Mouse (Mus musculus) urinary bladder, adult 18-20 months (tissue): ENCODE results near the gene Dyrk1a.

ENCODE experiments used
- DNase-seq, 2 experiments: peaks; one replicate each; pipeline ENCODE4 v3.0.0; 2022; ENCODE audit warnings: low spot score in 2 of 2, mixed read lengths in 2 of 2

Dyrk1a gene

DNA sequence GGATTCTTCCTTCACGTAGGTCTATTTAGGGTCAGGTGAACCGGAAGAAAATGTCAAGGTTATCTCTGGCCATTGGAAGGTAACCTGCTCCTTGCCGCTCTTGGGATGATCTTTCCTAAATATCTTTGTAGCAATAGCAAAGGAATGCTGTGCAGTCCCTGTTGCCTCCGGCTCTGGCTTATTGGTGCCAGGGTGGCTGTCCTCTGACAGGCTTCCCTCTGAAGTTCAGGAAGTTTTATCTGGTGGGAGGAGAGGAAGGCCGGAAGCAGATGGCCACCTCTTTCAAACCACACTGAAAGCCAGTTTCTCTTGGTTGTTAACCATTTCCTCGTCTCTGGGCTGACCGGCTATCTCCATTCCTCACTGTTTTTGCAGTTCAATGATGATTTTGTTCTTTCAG is 10.5 kb upstream of the Dyrk1a start:
- no peak for DNase-seq

DNA sequence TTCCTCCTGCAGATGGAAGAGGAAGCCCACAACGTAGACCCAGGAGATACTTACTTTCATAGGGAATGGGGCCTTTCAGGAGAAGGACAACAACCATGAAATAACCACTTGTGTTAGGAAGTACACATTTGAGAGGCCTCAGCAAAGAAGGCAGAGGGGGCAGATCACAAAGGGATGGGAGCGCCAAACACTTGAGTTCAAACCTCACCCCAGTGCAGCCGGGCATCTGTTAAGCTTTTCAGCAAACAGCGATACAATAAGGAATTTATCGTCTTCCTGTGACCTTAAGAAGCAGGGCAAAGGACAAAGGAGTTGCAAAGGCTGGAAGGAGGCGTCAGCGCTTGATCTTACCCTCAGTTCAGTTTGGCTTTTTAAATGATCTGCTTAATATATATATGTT is 10.0 kb upstream of the Dyrk1a start:
- no peak for DNase-seq

DNA sequence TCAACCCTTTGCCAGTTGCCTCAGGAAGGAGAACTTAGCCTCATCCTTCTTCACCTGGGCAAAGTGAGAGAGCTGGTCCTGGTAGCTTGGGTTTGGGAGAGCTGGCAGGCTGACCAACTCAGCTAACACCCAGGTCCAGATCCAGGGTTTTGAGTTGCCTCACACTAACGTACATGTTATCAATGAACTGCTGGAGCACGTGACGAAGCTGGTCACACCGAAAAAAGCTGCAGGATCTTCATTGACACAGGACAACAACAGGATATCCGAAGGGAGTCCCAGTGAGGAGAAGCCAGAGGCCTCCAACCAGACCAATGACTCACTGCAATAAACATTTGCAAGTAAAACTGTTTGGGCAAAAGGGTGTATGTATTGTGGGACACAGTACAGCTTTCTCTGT is 9.2 kb upstream of the Dyrk1a start:
- DNase-seq, result no peak

DNA sequence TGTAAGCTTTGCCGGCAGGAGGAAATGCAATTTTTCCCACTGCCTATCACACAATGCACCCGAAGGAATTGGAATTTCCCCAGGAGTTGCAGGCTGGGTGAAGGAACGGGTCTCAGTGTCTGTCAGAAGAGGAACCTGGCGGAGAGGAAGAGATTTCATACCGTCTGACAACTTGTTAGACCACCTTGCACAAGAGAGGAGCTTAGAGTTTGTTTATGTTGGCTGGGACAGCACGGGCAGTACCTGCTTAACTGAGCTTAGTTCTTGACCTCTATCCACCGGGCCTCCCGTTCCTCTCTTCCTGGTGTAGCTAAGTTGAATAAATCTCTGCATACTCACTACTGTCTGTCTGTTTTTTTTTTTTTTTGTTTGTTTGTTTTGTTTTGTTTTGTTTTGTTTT is 3.7 kb upstream of the Dyrk1a start:
- no peak for DNase-seq

DNA sequence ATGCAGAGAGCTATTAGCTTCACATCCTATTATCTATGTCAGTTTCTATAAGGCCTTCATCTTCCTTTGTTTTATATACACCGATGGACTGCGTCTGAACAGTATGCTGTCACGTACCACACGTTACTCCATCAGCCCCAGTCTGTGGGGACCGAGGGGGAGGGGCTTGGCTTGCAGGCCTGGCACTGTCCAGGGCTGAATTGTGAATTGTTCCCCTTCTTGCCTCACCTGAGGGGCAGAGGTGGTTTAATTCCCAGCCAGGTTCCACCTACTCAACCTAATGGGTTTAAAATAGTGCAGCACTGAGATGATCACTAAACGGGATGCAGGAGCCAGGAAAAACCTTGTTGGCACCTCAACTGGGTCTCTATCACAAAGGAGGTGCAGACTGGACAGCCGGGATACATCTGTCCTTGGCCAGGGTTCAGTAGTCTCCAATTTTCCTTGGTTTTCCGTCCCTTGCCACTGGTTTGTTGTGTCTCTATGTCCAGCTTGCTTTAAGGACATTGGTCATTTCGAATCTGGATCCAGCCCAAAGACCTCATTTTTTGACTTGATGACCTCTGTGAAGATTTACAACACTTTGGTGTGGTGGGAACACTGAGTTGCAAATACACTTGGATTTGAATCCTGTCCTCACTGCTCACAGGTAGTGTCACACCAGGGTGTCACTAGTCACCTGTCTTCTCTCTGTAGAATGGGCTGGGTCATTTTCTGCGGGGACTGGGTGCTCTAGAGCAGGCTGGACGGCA is 2.8 kb upstream of the Dyrk1a start:
- no peak for DNase-seq

DNA sequence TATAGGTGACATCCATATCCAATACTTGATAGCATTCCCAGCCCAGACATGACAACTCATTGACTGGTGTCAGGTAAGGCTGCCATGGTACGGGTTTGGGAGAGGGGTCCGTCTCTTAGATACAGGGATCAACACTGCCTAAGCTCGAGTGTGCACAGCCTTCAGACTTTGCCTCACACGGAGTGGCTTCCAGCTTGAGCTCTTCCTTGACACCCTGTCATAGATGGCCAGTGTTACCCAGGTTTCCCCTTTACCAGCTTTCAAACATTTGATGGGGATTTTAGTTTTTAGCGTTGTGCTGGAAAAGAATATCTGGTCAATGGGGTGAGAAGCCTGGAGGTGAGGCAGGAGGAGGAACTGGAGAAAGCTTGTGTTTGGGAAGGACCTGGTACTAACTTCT is 2.1 kb upstream of the Dyrk1a start:
- no peak for DNase-seq

DNA sequence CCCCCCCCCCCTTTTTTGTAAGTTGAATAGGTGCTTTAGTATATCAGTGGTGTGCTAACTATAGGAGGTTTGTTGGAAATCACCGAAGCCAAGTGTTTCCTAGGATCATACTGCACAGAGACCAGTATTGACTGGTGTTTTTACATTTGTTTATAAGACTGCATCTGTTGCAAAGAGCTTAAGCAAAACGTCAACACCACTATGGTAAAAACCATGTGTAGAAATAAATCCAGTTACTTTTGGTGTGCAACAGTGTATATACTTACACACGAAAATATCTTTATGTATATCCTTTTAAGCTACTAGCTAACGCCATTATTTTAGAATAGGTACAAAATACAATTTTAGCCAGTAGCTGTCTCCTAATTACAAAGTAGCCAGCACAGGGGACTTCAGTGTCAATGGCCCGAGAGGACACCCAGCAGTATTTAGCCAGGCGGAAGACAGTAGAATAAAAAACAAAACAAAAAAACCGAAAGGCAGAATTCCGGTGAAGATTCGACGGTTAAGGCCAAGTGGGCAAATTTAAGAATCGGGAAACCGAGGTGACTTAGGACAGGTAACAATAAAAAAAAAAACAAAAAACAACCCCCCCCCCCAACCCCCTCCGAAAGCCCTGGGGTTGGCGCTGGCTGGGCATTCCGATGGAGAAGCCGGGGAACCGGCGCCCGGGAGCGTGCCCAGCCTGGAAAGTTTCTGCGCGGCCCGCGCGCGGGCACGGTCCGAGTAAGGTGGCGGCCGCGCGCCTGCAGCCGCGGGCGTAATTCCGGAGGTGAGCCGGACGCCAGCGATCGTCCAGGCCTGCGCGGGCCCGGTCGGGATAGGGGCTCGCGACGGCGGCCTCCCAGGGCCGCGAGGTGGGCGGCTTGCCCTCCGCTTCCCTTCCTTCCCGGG is 1.2 kb upstream of the Dyrk1a start:
- DNase-seq, result peak; percentile 70 to 71

DNA sequence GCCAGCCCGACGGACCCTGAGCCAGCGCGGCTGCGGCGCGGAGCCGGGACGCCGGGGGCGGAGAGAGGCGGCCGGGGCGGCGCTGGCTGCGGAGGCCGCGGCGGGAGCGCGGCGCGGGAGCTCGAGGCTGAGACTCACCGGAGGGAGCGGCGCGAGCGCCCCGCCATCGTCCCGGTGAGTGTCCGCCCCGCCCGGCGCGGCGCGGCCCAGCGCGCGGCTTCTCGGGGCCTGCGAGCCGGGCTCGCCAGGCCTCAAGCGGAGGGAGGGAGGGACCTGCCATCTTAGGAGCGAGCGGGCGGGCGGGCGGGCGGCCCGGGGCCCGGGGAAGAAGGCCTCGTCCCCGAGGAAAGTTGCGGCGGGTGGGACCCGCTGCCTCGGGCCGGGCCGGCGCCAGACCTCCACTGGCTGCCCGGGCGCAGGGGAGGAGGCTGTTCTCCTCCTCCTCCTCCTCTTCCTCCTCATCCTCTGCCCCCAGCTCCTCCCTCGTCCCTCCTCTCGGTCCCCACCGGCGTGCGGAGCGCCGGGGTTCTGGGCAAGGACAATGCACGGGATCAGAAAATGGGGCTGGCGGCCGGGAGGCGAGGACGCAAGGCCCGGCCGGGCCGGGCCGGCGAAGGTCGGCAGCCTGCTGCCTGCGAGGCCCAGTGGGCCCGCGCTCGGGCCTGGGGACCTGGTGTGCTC is 691 bp downstream of the Dyrk1a start:
- DNase-seq, result peak; percentile 59 to 75

DNA sequence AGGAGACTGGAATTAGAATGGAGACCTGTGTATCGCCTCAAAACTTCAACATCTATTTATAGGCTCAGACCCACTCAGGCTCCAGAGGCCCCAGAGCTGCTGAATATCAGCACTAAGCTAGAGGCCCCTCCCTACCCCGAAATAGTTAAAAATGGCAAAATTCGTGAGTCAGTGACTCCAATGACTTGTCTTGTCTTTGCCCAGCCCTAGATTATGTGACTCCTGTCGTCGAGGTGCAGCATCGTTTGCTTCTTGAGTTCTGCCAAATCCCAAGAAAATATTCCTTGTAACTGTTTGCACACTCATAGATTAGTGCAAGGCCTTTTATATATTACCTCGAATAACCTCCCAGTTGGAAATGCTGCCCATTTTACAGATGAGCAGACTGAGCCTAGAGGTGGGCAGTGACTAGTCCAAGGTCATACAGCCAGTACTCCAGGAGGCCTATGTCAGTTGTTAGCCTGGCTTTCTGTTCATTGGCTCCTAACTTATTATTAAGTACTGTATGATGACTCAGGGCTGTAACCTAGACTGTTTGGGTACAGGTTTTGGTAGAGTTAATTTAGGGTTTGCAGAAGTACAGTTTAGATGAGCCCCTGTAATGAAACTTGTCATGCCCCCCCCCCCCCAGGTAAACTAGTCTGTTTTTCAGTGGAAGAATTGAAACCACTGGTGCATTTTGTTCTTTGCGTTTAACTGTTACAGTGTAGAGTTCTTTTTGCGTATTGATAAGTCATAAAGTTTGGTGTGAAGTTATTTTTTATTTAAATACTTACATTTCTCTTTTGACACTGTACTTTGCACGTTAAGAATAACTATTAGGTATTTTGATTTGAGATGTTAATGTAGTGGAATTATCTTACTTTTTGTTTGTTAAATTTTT is 1.5 kb downstream of the Dyrk1a start:
- DNase-seq, result no peak

DNA sequence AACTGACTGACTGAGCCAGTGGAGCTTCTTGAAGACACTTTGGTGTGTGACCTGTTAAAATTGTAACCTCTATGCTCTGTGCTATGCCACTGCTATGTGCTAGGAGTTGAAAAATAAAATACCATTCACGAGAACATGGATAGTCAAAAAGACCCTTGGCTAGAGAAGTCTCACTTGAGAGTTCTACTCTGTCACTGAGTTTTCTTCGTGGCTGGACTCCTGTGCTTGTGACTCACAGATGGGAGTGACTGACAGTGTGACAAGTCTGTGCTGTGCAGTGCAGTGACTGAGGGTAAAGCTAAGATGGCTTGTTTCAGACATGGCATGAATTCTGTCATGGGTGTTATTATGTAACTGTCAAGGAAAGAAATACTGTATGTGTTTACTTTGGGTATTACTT is 2.6 kb downstream of the Dyrk1a start:
- no peak for DNase-seq

DNA sequence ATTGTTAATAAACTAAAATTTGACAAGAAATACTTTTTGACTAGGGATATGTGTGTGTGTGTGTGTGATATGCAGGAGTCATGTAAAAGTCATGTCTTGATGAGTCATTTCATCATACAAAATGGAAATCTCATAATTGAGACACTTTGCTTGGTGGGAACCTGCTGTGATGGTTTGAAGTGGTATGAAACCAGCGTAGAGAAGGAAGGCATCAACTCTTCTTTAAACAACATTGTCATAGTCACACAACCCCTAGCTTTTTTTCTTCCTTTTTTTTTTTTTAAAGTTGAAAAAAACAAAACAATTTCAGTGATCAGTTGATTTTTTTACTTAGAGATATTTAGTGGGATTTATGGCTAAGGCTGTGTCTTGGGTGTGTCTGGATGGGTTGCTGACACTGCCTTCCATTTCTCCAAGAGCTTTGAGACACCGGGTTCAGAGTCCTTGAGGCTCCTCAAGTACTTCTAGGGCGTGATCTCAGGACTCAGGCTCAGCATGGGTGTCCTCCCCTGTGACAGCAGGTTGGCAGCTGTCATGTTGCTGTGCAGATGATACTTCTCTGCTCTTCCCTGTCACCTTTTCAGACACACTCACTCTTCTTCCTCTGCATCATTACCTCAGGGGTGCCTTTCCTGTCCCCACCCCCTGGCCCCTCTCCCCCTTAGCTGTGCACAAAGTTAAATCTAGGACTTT is 4.4 kb downstream of the Dyrk1a start:
- DNase-seq, result no peak

DNA sequence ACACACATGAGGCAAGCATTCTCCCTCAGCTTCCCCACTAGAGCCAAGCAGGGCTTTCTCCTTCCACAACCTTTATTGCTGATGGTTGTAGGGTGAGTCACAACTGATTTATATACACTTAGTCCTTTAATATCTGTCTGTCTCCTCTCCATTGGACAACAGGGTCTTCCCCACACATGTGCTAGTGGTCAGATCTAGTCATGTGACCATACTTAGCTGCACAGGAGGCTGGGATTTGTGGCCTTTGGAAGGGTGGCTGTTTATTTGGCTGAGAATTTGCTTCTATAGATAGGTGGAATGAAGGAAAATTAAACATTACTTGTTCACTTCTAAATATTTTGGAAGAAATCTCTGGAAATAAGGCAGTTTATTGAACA is 4.9 kb downstream of the Dyrk1a start:
- DNase-seq, result no peak

DNA sequence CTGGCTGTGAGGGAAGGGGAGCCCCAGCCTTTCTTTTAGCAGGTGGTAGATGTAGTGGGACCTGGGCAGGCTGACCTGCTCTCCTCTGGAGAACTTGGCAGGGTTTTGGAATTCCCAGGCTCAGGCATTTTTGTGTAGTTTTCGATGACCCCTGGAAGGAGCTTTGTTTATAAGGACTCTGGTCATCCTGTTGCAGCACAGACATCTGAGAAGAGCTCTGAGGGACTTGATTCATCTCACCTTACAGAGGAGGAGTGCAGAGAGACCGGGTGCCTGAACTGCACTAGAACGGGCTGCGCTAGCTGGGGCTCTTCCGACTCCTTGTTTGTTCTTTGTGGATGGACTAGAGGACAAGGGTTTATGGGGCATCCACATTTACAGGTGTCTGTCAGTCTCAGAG is 5.9 kb downstream of the Dyrk1a start:
- DNase-seq, result no peak

DNA sequence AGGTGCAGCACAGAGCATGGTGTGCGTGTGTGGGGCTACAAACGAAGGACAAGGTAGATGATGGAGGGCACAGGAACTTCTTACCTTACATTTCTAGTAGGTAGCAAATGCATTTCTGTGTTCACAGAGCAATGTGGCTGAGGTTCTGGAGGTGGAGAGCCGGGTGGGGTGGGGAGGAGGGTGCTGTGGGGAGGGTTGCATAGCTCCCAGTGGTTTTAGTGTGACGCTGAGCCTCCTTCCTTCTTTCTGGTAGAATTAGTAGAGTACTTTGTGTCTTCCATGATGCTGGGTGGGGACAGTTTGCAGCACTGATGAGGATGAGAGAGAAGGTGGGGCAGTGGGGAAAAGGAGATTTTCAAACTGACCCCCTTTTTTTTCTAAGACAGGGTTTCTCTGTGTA is 9.5 kb downstream of the Dyrk1a start:
- DNase-seq, result no peak

DNA sequence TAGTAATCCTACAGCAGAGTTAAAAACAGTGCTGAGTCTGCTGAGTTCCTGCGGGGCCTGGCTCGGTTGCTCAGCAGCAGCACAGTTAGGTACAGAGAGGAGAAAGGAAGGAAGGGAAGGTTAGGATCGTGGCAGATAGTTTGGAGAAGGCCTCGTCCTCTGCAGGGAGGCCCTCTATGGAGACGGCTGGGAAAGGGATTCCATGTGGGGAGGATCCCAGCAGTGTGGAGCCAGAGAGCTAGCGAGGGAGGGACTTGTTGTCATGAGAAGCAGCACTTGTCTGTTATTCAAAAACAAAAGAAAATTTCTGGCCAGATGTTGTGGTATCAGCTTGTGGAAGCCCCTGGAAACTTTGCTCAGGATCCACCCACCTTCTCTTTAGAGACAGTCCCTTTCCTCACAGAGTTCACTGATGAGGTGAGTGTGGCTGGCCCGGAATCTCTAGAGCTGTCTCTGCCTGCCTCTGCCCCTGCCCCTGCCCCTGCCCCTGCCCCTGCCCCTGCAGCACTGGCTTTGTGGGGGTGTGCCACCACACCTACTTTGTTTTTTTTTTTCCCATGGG is 11.1 kb downstream of the Dyrk1a start:
- DNase-seq, result no peak

DNA sequence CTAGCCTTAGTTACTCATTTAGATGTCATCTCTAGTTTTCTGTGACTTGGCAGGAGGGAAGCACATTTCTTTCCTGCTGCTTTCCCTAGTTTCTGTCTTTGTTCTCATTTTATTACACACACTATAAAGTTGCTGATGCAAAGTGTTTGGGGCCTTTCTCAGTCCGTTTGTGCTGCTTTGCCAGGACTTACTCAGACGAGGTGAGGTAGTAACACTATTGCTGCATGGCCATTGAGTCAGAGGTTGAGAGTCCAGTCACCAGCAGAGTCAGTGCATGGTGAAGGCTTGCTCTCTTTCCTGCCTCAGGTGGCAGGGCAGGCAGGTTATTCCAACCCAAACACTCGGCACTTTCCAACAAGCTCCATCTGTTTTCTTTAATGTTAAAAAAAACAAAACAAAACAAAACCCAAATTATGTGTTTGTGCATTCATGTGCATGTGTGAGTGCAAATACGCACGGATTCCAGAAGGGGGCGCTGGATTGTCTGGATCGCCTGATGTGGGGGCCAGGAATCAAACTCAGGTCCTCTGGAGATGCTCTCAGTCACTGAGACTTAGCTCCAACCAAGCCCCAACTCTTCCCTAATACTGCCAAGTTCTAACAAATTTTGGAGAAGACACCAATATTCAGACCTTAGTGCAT is 16.7 kb downstream of the Dyrk1a start:
- DNase-seq, result no peak

DNA sequence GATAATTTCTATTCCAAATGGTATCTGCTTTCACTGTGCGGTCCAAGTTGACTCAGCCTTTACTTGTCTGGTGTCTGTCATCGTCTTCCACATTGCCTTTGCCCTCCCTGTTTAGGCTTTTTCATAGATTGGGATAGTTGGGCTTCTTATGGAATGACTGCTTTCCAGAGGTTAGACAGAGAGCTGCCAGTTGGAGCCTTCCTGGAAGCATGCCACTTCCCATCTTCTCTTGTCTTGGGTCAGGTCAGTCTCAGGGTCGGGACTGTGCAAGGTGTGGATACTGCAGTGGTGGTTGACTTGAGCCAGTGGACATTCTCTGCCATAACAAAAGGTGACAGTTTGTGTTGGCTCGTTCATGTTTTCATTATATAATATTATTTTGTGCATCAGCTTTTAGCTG is 17.7 kb downstream of the Dyrk1a start:
- no peak for DNase-seq

DNA sequence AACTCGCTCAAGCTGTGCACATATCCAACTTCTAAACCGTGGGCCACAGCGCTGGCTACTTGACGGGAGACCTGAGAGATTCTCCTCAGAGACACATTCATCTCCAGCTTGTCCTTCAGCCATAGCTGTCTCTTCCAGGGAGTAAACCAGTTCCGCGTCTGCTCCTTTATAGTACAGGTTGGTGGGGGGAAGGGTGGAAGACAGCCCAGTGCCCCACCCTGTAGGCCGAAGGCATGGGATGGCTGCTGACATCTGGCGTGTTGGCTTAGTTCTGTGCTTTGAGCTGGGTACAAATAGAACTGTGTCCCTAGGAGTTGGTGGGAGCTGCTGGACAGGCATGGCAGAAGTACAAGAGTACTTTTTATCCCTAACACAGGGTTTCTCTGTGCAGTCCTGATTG is 18.4 kb downstream of the Dyrk1a start:
- no peak for DNase-seq

DNA sequence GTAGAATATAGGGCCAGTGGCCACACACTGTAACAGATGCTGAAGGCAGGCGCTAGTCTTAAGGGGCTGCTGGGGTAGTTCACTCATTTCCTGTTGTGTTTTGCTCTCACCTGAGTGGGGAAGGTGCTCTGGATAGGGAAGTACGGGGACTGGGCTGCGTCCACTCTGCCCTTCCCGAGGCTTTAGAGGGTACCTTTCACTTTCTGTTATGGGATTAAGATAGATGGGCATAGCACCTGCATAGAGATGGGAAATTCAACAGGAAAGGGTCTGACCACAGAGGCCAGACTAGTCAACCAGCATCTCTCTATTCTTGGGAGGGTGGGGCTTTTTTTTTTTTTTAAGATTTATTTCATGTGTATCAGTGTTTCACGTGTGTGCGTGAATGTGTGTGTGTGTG is 19.2 kb downstream of the Dyrk1a start:
- DNase-seq, result no peak

DNA sequence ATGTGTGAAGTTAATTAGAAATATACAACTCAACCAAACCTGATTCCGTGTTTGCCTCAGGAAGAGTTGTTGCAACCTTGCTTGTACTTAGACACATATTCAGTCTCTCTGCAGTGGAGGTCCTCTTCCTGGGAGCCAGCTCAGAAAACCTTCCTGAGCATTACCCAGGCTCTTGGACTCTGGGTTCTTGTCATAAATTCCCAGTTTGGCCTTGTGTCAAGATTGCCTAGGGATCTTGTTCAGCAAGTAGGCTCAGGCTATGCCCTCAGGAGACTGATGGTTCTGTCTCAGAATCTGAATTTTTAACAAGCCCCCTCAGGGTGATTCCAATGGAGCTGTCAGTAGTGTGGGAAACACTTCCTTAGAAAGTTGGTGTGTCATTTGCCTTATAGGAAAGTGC is 19.8 kb downstream of the Dyrk1a start:
- DNase-seq, result no peak
